Mouse (Mus musculus): ENCODE measurements at regions not wholly inside any gene's neighbourhood (a gene's known extent, or its start where the extent isn't known, plus 50 kb on each side); places are given as distances from the start of the nearest gene placed in this dataset.

DNA sequence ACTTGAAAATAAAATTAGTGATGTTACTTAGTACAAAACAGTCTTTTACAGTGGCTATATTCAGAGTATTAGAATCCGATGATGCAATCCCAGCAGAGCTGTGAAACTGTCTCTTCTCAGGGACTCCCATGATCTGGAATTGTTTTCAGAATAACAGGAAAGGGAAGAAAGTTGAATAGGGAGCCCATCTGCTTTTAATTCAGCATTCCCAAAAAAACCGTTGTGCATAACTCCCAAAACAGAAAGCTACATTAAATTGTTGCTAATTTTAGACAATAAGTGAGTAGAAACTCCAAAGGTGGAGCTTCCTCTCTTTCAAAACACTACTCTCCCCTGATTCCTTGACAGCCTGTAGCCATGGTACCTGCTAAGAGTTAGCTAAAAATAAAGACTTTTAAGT, 425.1 kb upstream of the Klf6 start:
- TF ChIP-seq POLR2A (IDR thresholded peaks at IDR 0.05; ENCODE audit: extremely low read depth, insufficient read depth, low read length) (no peak), CTCF (IDR thresholded peaks at IDR 0.05; ENCODE audit: extremely low read depth, insufficient read depth, low read length) (no peak)
